Mouse (Mus musculus) inflammation-experienced regulatory T-cells (primary cell): Measurements from ENCODE around the gene Rdx. TPM values are rescaled to one million over a fixed set of nuclear protein-coding genes. Genes with fewer than 3 reads are reported as not detected.

Experiments used
- polyA plus RNA-seq, 2 experiments: library from polyadenylated mRNA; unstranded; fragments of 100-300 nt; shearing (Covaris generic); gene quantifications; one replicate each; pipeline ENCODE4 v1.2.1; 2017

Gene Rdx
- 10 to 100 TPM; 72.9 to 86.7 TPM for polyA plus RNA-seq

DNA sequence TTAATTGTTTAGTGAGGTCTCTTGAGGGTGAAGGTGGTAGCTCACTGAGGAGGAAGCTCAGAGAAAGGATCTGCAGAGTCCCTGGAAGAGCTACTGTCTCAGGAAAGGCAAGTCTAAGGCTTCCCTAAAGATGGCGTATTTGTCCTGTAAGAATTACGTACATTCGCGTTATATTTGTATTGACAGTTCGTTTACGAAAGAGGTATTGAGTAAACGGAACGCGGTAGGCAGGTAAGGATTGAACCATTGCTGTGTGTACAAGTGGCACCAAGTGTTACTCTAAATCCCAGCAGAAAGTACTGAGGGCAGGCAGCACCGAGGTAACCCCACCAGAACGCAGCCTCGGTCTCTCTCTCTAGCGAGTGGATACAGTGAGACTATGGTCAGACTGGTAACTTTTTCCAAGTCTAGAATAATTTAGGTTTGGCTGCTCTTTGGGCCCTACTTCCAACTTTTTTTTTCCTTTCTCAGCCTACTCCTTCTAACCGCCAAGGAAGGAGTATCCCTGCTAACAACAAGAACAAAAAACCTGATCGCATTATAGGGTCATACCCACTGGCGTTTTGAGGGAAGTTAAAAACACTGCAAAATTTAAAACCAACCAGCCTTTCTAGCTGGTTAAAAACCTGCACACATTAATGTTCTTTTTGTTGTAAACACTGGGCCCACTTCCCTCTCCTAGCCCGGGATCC is at the start of gene Rdx:
Gene Rdx (plus strand): TSS at position 45 of the 692 bp plus-strand sequence.

Other genes starting within 250 kb of the Rdx start
- 10 to 100 TPM; 48.5 to 52.8 TPM for gene Fdx1, start 83.6 kb upstream of the Rdx start, polyA plus RNA-seq
- 1 to 10 TPM; 2.2 to 3.0 TPM for gene Zc3h12c, start 121.4 kb downstream of the Rdx start, polyA plus RNA-seq